Mouse (Mus musculus) forebrain, embryonic 11.5 days (tissue): ENCODE results near the gene Zcchc14. TPM values are rescaled to one million over a fixed set of nuclear protein-coding genes. Genes with fewer than 3 reads are reported as not detected.
A peak's percentile ranks its signal among the peaks of the same experiment; 100 is the strongest.
"Not testable (repeated sequence)": the region's sequence is repeated elsewhere in the genome, so short reads cannot be mapped to it uniquely, and the experiment has no call there.

Experiments
- ATAC-seq: fragments of 200-750 bp; cut with Nextera tagmentation; replicated peaks from 2 replicates; pipeline ENCODE4 v1.8.0; 2017; ENCODE audit warnings: moderate TSS enrichment; ENCODE audit not compliant: low FRiP score
- DNase-seq: peaks from one replicate; pipeline ENCODE4 v3.0.0-alpha.2; 2017; ENCODE audit warnings: low spot score
- H3K27ac ChIP-seq: fragments of 300-500 bp; sonication (generic); 2 replicates; pipeline ENCODE4 v1.5.1; 2014; ENCODE audit warnings: low read depth, low read length
- H3K27me3 ChIP-seq: fragments of 300-500 bp; sonication (generic); 2 replicates; pipeline ENCODE4 v1.6.1; 2014; ENCODE audit warnings: mild to moderate bottlenecking, low read length, mixed read lengths; ENCODE audit not compliant: control insufficient read depth, insufficient read depth
- H3K36me3 ChIP-seq: fragments of 300-500 bp; sonication (generic); 2 replicates; pipeline ENCODE4 v1.6.1; 2014; ENCODE audit warnings: mild to moderate bottlenecking, low read length, moderate library complexity, mixed read lengths; ENCODE audit not compliant: control insufficient read depth, insufficient read depth
- H3K4me1 ChIP-seq: fragments of 300-500 bp; sonication (generic); replicated peaks from 2 replicates; pipeline ENCODE4 v1.6.1; 2014; ENCODE audit warnings: low read length, mixed read lengths; ENCODE audit not compliant: control insufficient read depth, insufficient read depth
- H3K4me2 ChIP-seq: fragments of 300-500 bp; sonication (generic); 2 replicates; pipeline ENCODE4 v1.6.1; 2014; ENCODE audit warnings: low read depth, mild to moderate bottlenecking, low read length, moderate library complexity, mixed read lengths; ENCODE audit not compliant: severe bottlenecking
- H3K4me3 ChIP-seq: fragments of 300-500 bp; sonication (generic); 2 replicates; pipeline ENCODE4 v1.5.1; 2014; ENCODE audit warnings: low read depth, low read length
- H3K9ac ChIP-seq: fragments of 300-500 bp; sonication (generic); 2 replicates; pipeline ENCODE4 v1.6.1; 2014; ENCODE audit warnings: low read length
- H3K9me3 ChIP-seq: fragments of 300-500 bp; sonication (generic); 2 replicates; pipeline ENCODE4 v1.6.1; 2016; ENCODE audit warnings: low read length, mixed read lengths; ENCODE audit not compliant: control insufficient read depth
- WGBS: fragments of 180-500 bp; shearing (Covaris S2); extraction: QIAGEN DNeasy Blood & Tissue Kit; methylation state at CpG from one replicate; pipeline ENCODE4 v1.1.7; 2014; 5-methylcytosine and 5-hydroxymethylcytosine counted together
- polyA plus RNA-seq: library from polyadenylated mRNA; unstranded; fragments of >200 nt; fragmentation: Nextera tagmentation; extraction: Ambion mirVana; gene quantifications from 2 replicates; pipeline ENCODE4 v1.2.1, GENCODE M21; 2014

Gene Zcchc14
- polyA plus RNA-seq, 1 experiment from 2014 or later, result 27.1 TPM

GRCm38 (mm10) chr8:121607661-121608060 lies 45.0 kb downstream of the Zcchc14 start:
- Histone ChIP-seq H3K4me3 (no peak overlapping the region), H3K9me3 (no peaks in the 10 kb centered on the region), H3K27me3 (no peaks in the 10 kb centered on the region), H3K4me1 (no peaks in the 10 kb centered on the region), H3K36me3 (peaks cover 17% of the 10 kb centered on the region), H3K9ac (no peak overlapping the region), H3K4me2 (no peak overlapping the region), H3K27ac (no peak overlapping the region)
- no peak for ATAC-seq
- 94% methylated on average over 5 of the region's 5 CpGs for WGBS
- no peak for DNase-seq

- peaks cover 16% of the 10 kb centered on the region for H3K36me3 ChIP-seq
- H3K4me1 ChIP-seq, result no peaks in the 10 kb centered on the region
- no peak overlapping the region for H3K27ac ChIP-seq
- no peaks in the 10 kb centered on the region for H3K9me3 ChIP-seq
- H3K27me3 ChIP-seq, result no peaks in the 10 kb centered on the region
- H3K4me3 ChIP-seq, result no peak overlapping the region
- no peak overlapping the region for H3K9ac ChIP-seq
- H3K4me2 ChIP-seq, result no peak overlapping the region
- 94% methylated on average over 12 of the region's 12 CpGs for WGBS
- DNase-seq (no peak), ATAC-seq (no peak)
These were observed 48.9 kb downstream of the Zcchc14 start for GRCm38 (mm10) chr8:121603801-121604200.

- 36% methylated on average over 3 of the region's 3 CpGs for WGBS
- Histone ChIP-seq H3K4me1 (no peaks in the 10 kb centered on the region), H3K4me3 (no peak overlapping the region), H3K9me3 (no peaks in the 10 kb centered on the region), H3K27me3 (no peaks in the 10 kb centered on the region), H3K36me3 (peaks cover 16% of the 10 kb centered on the region), H3K9ac (no peak overlapping the region), H3K4me2 (no peak overlapping the region), H3K27ac (no peak overlapping the region)
- DNase-seq, result peak; percentile 72
- ATAC-seq, result no peak
These were observed 49.8 kb downstream of the Zcchc14 start for GRCm38 (mm10) chr8:121602860-121603259.

- Histone ChIP-seq H3K9ac (no peak overlapping the region), H3K4me3 (no peak overlapping the region), H3K36me3 (peaks cover 16% of the 10 kb centered on the region), H3K27ac (no peak overlapping the region), H3K4me2 (no peak overlapping the region), H3K27me3 (no peaks in the 10 kb centered on the region), H3K4me1 (no peaks in the 10 kb centered on the region), H3K9me3 (no peaks in the 10 kb centered on the region)
- ATAC-seq, result no peak
- no peak for DNase-seq
- 95% methylated on average over 12 of the region's 12 CpGs for WGBS
These were observed 50.3 kb downstream of the Zcchc14 start for GRCm38 (mm10) chr8:121602411-121602810.

GRCm38 (mm10) chr8:121599842-121600241 lies 52.9 kb downstream of the Zcchc14 start:
- ATAC-seq, result no peak
- 91% methylated on average over 14 of the region's 14 CpGs for WGBS
- Histone ChIP-seq H3K9ac (no peak overlapping the region), H3K4me3 (no peak overlapping the region), H3K27ac (no peak overlapping the region), H3K9me3 (no peaks in the 10 kb centered on the region), H3K36me3 (peaks cover 12% of the 10 kb centered on the region), H3K4me2 (no peak overlapping the region), H3K27me3 (no peaks in the 10 kb centered on the region), H3K4me1 (no peaks in the 10 kb centered on the region)
- DNase-seq, result no peak

- Histone ChIP-seq H3K4me1 (no peaks in the 10 kb centered on the region), H3K9me3 (no peaks in the 10 kb centered on the region), H3K4me3 (no peak overlapping the region), H3K27ac (no peak overlapping the region), H3K9ac (no peak overlapping the region), H3K4me2 (no peak overlapping the region), H3K36me3 (peaks cover 6% of the 10 kb centered on the region), H3K27me3 (no peaks in the 10 kb centered on the region)
- peak; percentile 76 for ATAC-seq
- 33% methylated on average over 7 of the region's 7 CpGs for WGBS
- peak; percentile 90 for DNase-seq
These were observed 53.8 kb downstream of the Zcchc14 start for GRCm38 (mm10) chr8:121598892-121599291.

- Histone ChIP-seq H3K4me3 (no peak overlapping the region), H3K4me1 (no peaks in the 10 kb centered on the region), H3K9me3 (no peaks in the 10 kb centered on the region), H3K36me3 (peaks cover 3% of the 10 kb centered on the region; the same call in 1 of the 2 replicates), H3K27me3 (no peaks in the 10 kb centered on the region), H3K4me2 (no peak overlapping the region), H3K9ac (no peak overlapping the region), H3K27ac (no peak overlapping the region)
- no peak for DNase-seq
- ATAC-seq, result no peak
- 92% methylated on average over 7 of the region's 7 CpGs for WGBS
These were observed 54.5 kb downstream of the Zcchc14 start for GRCm38 (mm10) chr8:121598190-121598589.

- 87% methylated on average over 2 of the region's 2 CpGs for WGBS
- H3K4me2 ChIP-seq, H3K27me3 ChIP-seq, H3K9me3 ChIP-seq, H3K4me3 ChIP-seq, H3K4me1 ChIP-seq, H3K9ac ChIP-seq, DNase-seq, H3K27ac ChIP-seq, H3K36me3 ChIP-seq, ATAC-seq: not testable (repeated sequence)
These were observed 55.2 kb downstream of the Zcchc14 start for GRCm38 (mm10) chr8:121597492-121597891.

- Histone ChIP-seq H3K4me3 (no peak overlapping the region), H3K36me3 (no peaks in the 10 kb centered on the region; the same call in 1 of the 2 replicates), H3K4me2 (no peak overlapping the region), H3K4me1 (peaks cover 10% of the 10 kb centered on the region; the same call in 1 of the 2 replicates), H3K9ac (no peak overlapping the region), H3K9me3 (no peaks in the 10 kb centered on the region), H3K27ac (no peak overlapping the region), H3K27me3 (no peaks in the 10 kb centered on the region)
- 81% methylated on average over 9 of the region's 9 CpGs for WGBS
- ATAC-seq (no peak), DNase-seq (no peak)
These were observed 58.7 kb downstream of the Zcchc14 start for GRCm38 (mm10) chr8:121593983-121594382.
